Mouse (Mus musculus) MEL (cell line): ENCODE measurements around the gene Otulinl. TPM values are rescaled to one million over a fixed set of nuclear protein-coding genes. Genes with fewer than 3 reads are reported as not detected.

ENCODE experiments used
- DNase-seq: peaks from one replicate; pipeline ENCODE4 v3.0.0; 2011; ENCODE audit warnings: low read depth, low spot score
- H3K27ac ChIP-seq: 2 replicates; pipeline ENCODE4 v1.5.1; 2012; ENCODE audit warnings: low read depth, mild to moderate bottlenecking, control low read depth, low read length, moderate library complexity; ENCODE audit not compliant: control insufficient read depth
- H3K27me3 ChIP-seq, 2 experiments: fragments of 150-350 bp in 1 of 2; sonication (generic) in 1 of 2; 2 replicates each; pipeline ENCODE4 v1.6.1; 2012; ENCODE audit warnings: low read length in 2 of 2, mild to moderate bottlenecking in 2 of 2, improper control_type of control experiment in 1 of 2, moderate library complexity in 1 of 2; ENCODE audit not compliant: insufficient read depth in 2 of 2, control insufficient read depth in 1 of 2
- H3K36me3 ChIP-seq, 2 experiments: 2 replicates each; pipeline ENCODE4 v1.6.1; 2012 to 2014; ENCODE audit warnings: low read length in 2 of 2, improper control_type of control experiment in 1 of 2, inconsistent platforms in 1 of 2, mild to moderate bottlenecking in 1 of 2; ENCODE audit not compliant: insufficient read depth in 2 of 2, control insufficient read depth in 1 of 2
- H3K4me1 ChIP-seq, 2 experiments: fragments of 150-350 bp in 1 of 2; sonication (generic) in 1 of 2; 2 replicates each; pipeline ENCODE4 v1.6.1; 2012; ENCODE audit warnings: low read length in 2 of 2, improper control_type of control experiment in 1 of 2, mild to moderate bottlenecking in 1 of 2; ENCODE audit not compliant: insufficient read depth in 2 of 2, control insufficient read depth in 1 of 2
- H3K4me3 ChIP-seq, 2 experiments: fragments of 150-350 bp in 1 of 2; sonication (generic) in 1 of 2; 2 replicates each; pipeline ENCODE4 v1.5.1; 2012; ENCODE audit warnings: low read depth in 2 of 2, low read length in 2 of 2, mild to moderate bottlenecking in 2 of 2, moderate library complexity in 2 of 2, control low read depth in 1 of 2, improper control_type of control experiment in 1 of 2; ENCODE audit not compliant: control insufficient read depth in 1 of 2, insufficient read depth in 1 of 2
- H3K79me2 ChIP-seq: 2 replicates; pipeline ENCODE4 v1.6.1; 2012; ENCODE audit warnings: mild to moderate bottlenecking, low read length, moderate library complexity; ENCODE audit not compliant: control insufficient read depth, poor library complexity, insufficient read depth
- H3K9ac ChIP-seq: 2 replicates; pipeline ENCODE4 v1.6.1; 2012; ENCODE audit warnings: low read depth, mild to moderate bottlenecking, control low read depth, low read length, moderate library complexity; ENCODE audit not compliant: control insufficient read depth, poor library complexity, severe bottlenecking
- H3K9me3 ChIP-seq: fragments of 150-350 bp; sonication (generic); replicated peaks from 2 replicates; pipeline ENCODE4 v1.6.1; 2012; ENCODE audit warnings: mild to moderate bottlenecking, low read length, improper control_type of control experiment, moderate library complexity; ENCODE audit not compliant: insufficient read depth
- BHLHE40 ChIP-seq: IDR thresholded peaks from 2 replicates; pipeline ENCODE4 v1.6.1; 2012; ENCODE audit warnings: low read depth, mild to moderate bottlenecking, inconsistent platforms, low read length, improper control_type of control experiment, borderline replicate concordance
- CHD1 ChIP-seq: IDR thresholded peaks from 2 replicates; pipeline ENCODE4 v1.6.1; 2012; ENCODE audit warnings: low read depth, mild to moderate bottlenecking, inconsistent platforms, low read length, improper control_type of control experiment
- CHD2 ChIP-seq: IDR thresholded peaks from 2 replicates; pipeline ENCODE4 v1.6.1; 2011; ENCODE audit warnings: low read length, improper control_type of control experiment
- CTCF ChIP-seq, 3 experiments: IDR thresholded peaks in 2 of 3; conservative IDR thresholded peaks in 1 of 3; 2 replicates each; pipeline ENCODE4 v1.5.1; 2011 to 2012; ENCODE audit warnings: low read length in 3 of 3, low read depth in 2 of 3, mild to moderate bottlenecking in 2 of 3, improper control_type of control experiment in 1 of 3, inconsistent platforms in 1 of 3, mixed read lengths in 1 of 3, moderate library complexity in 1 of 3; ENCODE audit not compliant: control insufficient read depth in 1 of 3, insufficient read depth in 1 of 3, poor library complexity in 1 of 3, severe bottlenecking in 1 of 3
- E2F4 ChIP-seq: IDR thresholded peaks from 2 replicates; pipeline ENCODE4 v1.6.1; 2011; ENCODE audit warnings: low read depth, low read length, improper control_type of control experiment, borderline replicate concordance
- EP300 ChIP-seq, 2 experiments: IDR thresholded peaks; 2 replicates each; pipeline ENCODE4 v1.6.1; 2011; ENCODE audit warnings: improper control_type of control experiment in 2 of 2, low read length in 2 of 2, low read depth in 1 of 2, mild to moderate bottlenecking in 1 of 2
- HCFC1 ChIP-seq: IDR thresholded peaks from 2 replicates; pipeline ENCODE4 v1.6.1; 2012; ENCODE audit warnings: low read depth, mild to moderate bottlenecking, inconsistent platforms, low read length, improper control_type of control experiment, moderate library complexity
- MAFK ChIP-seq: IDR thresholded peaks from 2 replicates; pipeline ENCODE4 v1.6.1; 2011; ENCODE audit warnings: low read depth, mild to moderate bottlenecking, low read length, improper control_type of control experiment, borderline replicate concordance
- MEF2A ChIP-seq: IDR thresholded peaks from 2 replicates; pipeline ENCODE4 v1.6.1; 2014; ENCODE audit warnings: low read depth, mild to moderate bottlenecking, inconsistent platforms, low read length, improper control_type of control experiment; ENCODE audit not compliant: poor library complexity, insufficient replicate concordance, severe bottlenecking; ENCODE audit errors: extremely low read depth
- NELFE ChIP-seq: IDR thresholded peaks from 2 replicates; pipeline ENCODE4 v1.6.1; 2011; ENCODE audit warnings: low read depth, low read length, improper control_type of control experiment
- UBTF ChIP-seq: IDR thresholded peaks from 2 replicates; pipeline ENCODE4 v1.6.1; 2012; ENCODE audit warnings: low read depth, mild to moderate bottlenecking, inconsistent platforms, low read length, improper control_type of control experiment, moderate library complexity, borderline replicate concordance; ENCODE audit not compliant: insufficient read depth
- USF1 ChIP-seq: IDR thresholded peaks from 2 replicates; pipeline ENCODE4 v1.6.1; 2014; ENCODE audit warnings: low read depth, mild to moderate bottlenecking, inconsistent platforms, low read length, improper control_type of control experiment, moderate library complexity
- USF2 ChIP-seq, 2 experiments: IDR thresholded peaks; 2 replicates each; pipeline ENCODE4 v1.6.1; 2011 to 2012; ENCODE audit warnings: improper control_type of control experiment in 2 of 2, low read length in 2 of 2, borderline replicate concordance in 1 of 2, inconsistent platforms in 1 of 2, low read depth in 1 of 2, mild to moderate bottlenecking in 1 of 2; ENCODE audit not compliant: insufficient read depth in 1 of 2
- ZC3H11A ChIP-seq: IDR thresholded peaks from 2 replicates; pipeline ENCODE4 v1.6.1; 2012; ENCODE audit warnings: low read depth, mild to moderate bottlenecking, inconsistent platforms, low read length, improper control_type of control experiment
- polyA plus RNA-seq, 2 experiments: library from polyadenylated mRNA; stranded (reverse) in 1 of 2; unstranded in 1 of 2; fragments of >175 nt in 1 of 2; fragments of >200 nt in 1 of 2; gene quantifications; 2 replicates each; pipeline versions ENCODE4 v1.2.1 to v1.2.4; 2012; ENCODE audit warnings: low replicate concordance in 2 of 2, low read depth in 1 of 2; ENCODE audit not compliant: insufficient read length in 2 of 2, insufficient read depth in 1 of 2, missing spikeins in 1 of 2
- total RNA-seq: library from RNA; depleted of rRNA; stranded (reverse); fragments of 300-350 nt; gene quantifications from 2 replicates; pipeline ENCODE4 v1.2.3, GENCODE M21; 2012

Gene Otulinl
- total and polyA plus RNA-seq, 3 experiments: 0.14 to 0.50 TPM; not detected in 1

DNA sequence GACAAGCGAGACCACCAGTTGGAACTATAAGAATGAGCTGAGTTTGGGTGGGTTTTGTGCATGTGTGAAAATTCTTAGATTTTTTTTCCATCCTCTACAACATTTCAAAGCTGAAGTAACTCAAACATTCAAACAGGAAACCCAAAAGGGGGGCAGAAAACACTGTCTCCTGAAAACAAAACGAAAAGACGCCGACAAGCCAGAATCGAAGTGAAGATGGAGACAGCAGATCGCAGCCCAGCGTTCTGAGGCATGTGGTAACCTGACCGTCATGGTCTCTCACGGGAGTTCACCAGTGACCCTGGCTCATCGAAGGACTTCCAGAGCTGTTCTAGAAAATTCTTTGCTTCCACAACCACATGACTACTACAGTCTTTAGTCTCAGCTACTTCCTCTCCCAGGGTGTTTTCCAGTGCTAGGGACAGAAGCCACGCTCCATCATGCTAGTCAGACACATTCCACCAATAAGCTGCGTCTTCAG, 11.4 kb downstream of the Otulinl start:
- Histone ChIP-seq H3K4me1 (peaks cover 30 to 49% of the 10 kb centered on the region in 2 experiments), H3K27ac (peak overlapping the region; percentile 83; the same call in 1 of the 2 replicates), H3K36me3 (peaks cover 0 to 37% of the 10 kb centered on the region in 2 experiments; a peak in 2 of 4 replicates), H3K27me3 (no peaks in the 10 kb centered on the region), H3K79me2 (no peaks in the 10 kb centered on the region; the same call in 1 of the 2 replicates), H3K9me3 (no peaks in the 10 kb centered on the region), H3K4me3 (no peak overlapping the region), H3K9ac (no peak overlapping the region)
- no peak for DNase-seq
- TF ChIP-seq NELFE (no peak), CTCF (IDR thresholded peaks at IDR 0.05 in 2 of 3, conservative IDR thresholded peaks at IDR 0.05 in 1 of 3; ENCODE audit: control insufficient read depth in 1 of 3, insufficient read depth in 1 of 3, low read depth in 2 of 3, low read length in 3 of 3, poor library complexity in 1 of 3, severe bottlenecking in 1 of 3) (no peak), ZC3H11A (no peak), CHD2 (no peak), HCFC1 (no peak), BHLHE40 (no peak), UBTF (no peak), EP300 (IDR thresholded peaks at IDR 0.05; ENCODE audit: low read depth in 1 of 2, low read length in 2 of 2) (no peak), USF2 (IDR thresholded peaks at IDR 0.05; ENCODE audit: borderline replicate concordance in 1 of 2, insufficient read depth in 1 of 2, low read depth in 1 of 2, low read length in 2 of 2) (no peak), MEF2A (no peak), USF1 (no peak), E2F4 (no peak)

DNA sequence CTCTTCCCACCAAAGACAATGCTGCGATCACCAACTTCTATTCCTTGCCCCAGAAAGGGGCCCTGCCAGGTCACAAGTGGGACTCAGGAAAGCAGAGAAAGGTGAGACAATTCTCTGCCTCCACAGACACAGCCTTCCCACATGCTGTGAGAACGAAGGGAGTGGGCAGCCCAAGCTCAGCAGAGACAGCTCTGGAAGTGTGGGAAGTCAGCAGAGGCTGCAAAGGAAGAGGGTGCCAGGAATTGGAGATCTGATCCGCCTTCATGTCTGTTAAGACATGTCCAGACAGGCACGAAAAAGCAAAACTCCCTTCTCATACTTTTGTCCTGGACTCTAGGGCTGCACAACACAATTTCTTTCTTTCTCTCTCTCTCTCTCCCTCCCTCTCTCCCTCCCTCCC, 12.1 kb downstream of the Otulinl start:
- peaks cover 0 to 37% of the 10 kb centered on the region in 2 experiments; a peak in 2 of 4 replicates for H3K36me3 ChIP-seq
- no peaks in the 10 kb centered on the region; the same call in 1 of the 2 replicates for H3K79me2 ChIP-seq
- H3K4me1 ChIP-seq: peaks cover 30 to 49% of the 10 kb centered on the region in 2 experiments
- no peak overlapping the region for H3K27ac ChIP-seq
- TF ChIP-seq CHD1 (no peak), CTCF (IDR thresholded peaks at IDR 0.05 in 2 of 3, conservative IDR thresholded peaks at IDR 0.05 in 1 of 3; ENCODE audit: control insufficient read depth in 1 of 3, insufficient read depth in 1 of 3, low read depth in 2 of 3, low read length in 3 of 3, poor library complexity in 1 of 3, severe bottlenecking in 1 of 3) (no peak), MAFK (no peak), MEF2A (no peak), EP300 (IDR thresholded peaks at IDR 0.05; ENCODE audit: low read depth in 1 of 2, low read length in 2 of 2) (no peak)
- no peaks in the 10 kb centered on the region for H3K9me3 ChIP-seq
- no peak overlapping the region for H3K4me3 ChIP-seq
- H3K27me3 ChIP-seq: no peaks in the 10 kb centered on the region
- DNase-seq: no peak
- H3K9ac ChIP-seq: no peak overlapping the region
